Mouse (Mus musculus): ENCODE results near the gene Wdr70.

DNA sequence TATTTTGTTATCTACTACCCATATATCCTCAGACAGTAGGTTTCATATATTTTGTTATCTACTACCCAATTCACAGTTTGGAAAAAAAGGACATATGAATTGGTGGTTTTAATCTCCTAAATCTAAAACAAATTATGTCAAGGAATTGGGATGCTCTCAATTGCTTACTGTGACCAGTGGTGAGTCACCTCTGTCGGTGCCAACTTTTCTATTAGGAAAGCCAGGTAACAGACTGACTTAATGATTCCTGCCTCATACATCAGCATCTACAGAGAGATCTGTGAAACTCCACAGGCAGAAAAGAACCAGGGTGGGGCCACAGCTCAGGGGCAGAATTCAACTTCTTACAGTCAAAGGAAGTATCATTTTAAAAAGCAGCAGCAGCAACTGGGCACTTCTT, 93.0 kb downstream of the Wdr70 start:
- no peak for TF ChIP-seq CTCF (IDR thresholded peaks at IDR 0.05)
- no peak for TF ChIP-seq EP300 (IDR thresholded peaks at IDR 0.05)
